Mouse (Mus musculus) forebrain, embryonic 11.5 days (tissue): ENCODE measurements at regions not wholly inside any gene's neighbourhood (a gene's known extent, or its start where the extent isn't known, plus 50 kb on each side); places are given as distances from the start of the nearest gene placed in this dataset.
"Not testable (repeated sequence)": the region's sequence is repeated elsewhere in the genome, so short reads cannot be mapped to it uniquely, and the experiment has no call there.

Experiments
- ATAC-seq: fragments of 200-750 bp; cut with Nextera tagmentation; replicated peaks from 2 replicates; pipeline ENCODE4 v1.8.0; 2017; ENCODE audit warnings: moderate TSS enrichment; ENCODE audit not compliant: low FRiP score
- DNase-seq: peaks from one replicate; pipeline ENCODE4 v3.0.0-alpha.2; 2017; ENCODE audit warnings: low spot score
- H3K27ac ChIP-seq: fragments of 300-500 bp; sonication (generic); 2 replicates; pipeline ENCODE4 v1.5.1; 2014; ENCODE audit warnings: low read depth, low read length
- H3K27me3 ChIP-seq: fragments of 300-500 bp; sonication (generic); 2 replicates; pipeline ENCODE4 v1.6.1; 2014; ENCODE audit warnings: mild to moderate bottlenecking, low read length, mixed read lengths; ENCODE audit not compliant: control insufficient read depth, insufficient read depth
- H3K36me3 ChIP-seq: fragments of 300-500 bp; sonication (generic); 2 replicates; pipeline ENCODE4 v1.6.1; 2014; ENCODE audit warnings: mild to moderate bottlenecking, low read length, moderate library complexity, mixed read lengths; ENCODE audit not compliant: control insufficient read depth, insufficient read depth
- H3K4me1 ChIP-seq: fragments of 300-500 bp; sonication (generic); replicated peaks from 2 replicates; pipeline ENCODE4 v1.6.1; 2014; ENCODE audit warnings: low read length, mixed read lengths; ENCODE audit not compliant: control insufficient read depth, insufficient read depth
- H3K4me2 ChIP-seq: fragments of 300-500 bp; sonication (generic); 2 replicates; pipeline ENCODE4 v1.6.1; 2014; ENCODE audit warnings: low read depth, mild to moderate bottlenecking, low read length, moderate library complexity, mixed read lengths; ENCODE audit not compliant: severe bottlenecking
- H3K4me3 ChIP-seq: fragments of 300-500 bp; sonication (generic); 2 replicates; pipeline ENCODE4 v1.5.1; 2014; ENCODE audit warnings: low read depth, low read length
- H3K9ac ChIP-seq: fragments of 300-500 bp; sonication (generic); 2 replicates; pipeline ENCODE4 v1.6.1; 2014; ENCODE audit warnings: low read length
- H3K9me3 ChIP-seq: fragments of 300-500 bp; sonication (generic); 2 replicates; pipeline ENCODE4 v1.6.1; 2016; ENCODE audit warnings: low read length, mixed read lengths; ENCODE audit not compliant: control insufficient read depth
- WGBS: fragments of 180-500 bp; shearing (Covaris S2); extraction: QIAGEN DNeasy Blood & Tissue Kit; methylation state at CpG from one replicate; pipeline ENCODE4 v1.1.7; 2014; 5-methylcytosine and 5-hydroxymethylcytosine counted together

GRCm38 (mm10) chr5:74790501-74790900 is 87.8 kb upstream of the Lnx1 start:
- not testable (repeated sequence) for H3K27me3 ChIP-seq, H3K4me2 ChIP-seq, H3K4me1 ChIP-seq, H3K27ac ChIP-seq, ATAC-seq, H3K4me3 ChIP-seq, H3K9me3 ChIP-seq, H3K9ac ChIP-seq, DNase-seq, H3K36me3 ChIP-seq
- WGBS: 95% methylated on average over 4 of the region's 4 CpGs

- no peaks in the 10 kb centered on the region for H3K4me1 ChIP-seq
- no peaks in the 10 kb centered on the region for H3K36me3 ChIP-seq
- ATAC-seq: no peak
- H3K4me3 ChIP-seq: no peak overlapping the region
- H3K4me2 ChIP-seq: no peak overlapping the region
- H3K9me3 ChIP-seq: no peaks in the 10 kb centered on the region
- DNase-seq: no peak
- WGBS: 77% methylated on average over 9 of the region's 9 CpGs
- H3K27me3 ChIP-seq: no peaks in the 10 kb centered on the region
- no peak overlapping the region for H3K27ac ChIP-seq
- H3K9ac ChIP-seq: no peak overlapping the region
Observed at GRCm38 (mm10) chr5:74783906-74784305, 81.2 kb upstream of the Lnx1 start.

GRCm38 (mm10) chr5:74778076-74778465 is 75.4 kb upstream of the Lnx1 start:
- Histone ChIP-seq H3K9me3 (no peaks in the 10 kb centered on the region), H3K27me3 (no peaks in the 10 kb centered on the region), H3K4me2 (no peak overlapping the region), H3K4me3 (no peak overlapping the region), H3K36me3 (no peaks in the 10 kb centered on the region), H3K27ac (no peak overlapping the region), H3K9ac (no peak overlapping the region), H3K4me1 (no peaks in the 10 kb centered on the region)
- DNase-seq (no peak), ATAC-seq (no peak)
- 92% methylated on average over 1 of the region's 1 CpGs for WGBS

GRCm38 (mm10) chr5:74777381-74778075 is 74.8 kb upstream of the Lnx1 start:
- Histone ChIP-seq H3K9me3 (no peaks in the 10 kb centered on the region), H3K27me3 (no peaks in the 10 kb centered on the region), H3K4me3 (no peak overlapping the region), H3K27ac (no peak overlapping the region), H3K9ac (no peak overlapping the region), H3K36me3 (no peaks in the 10 kb centered on the region), H3K4me1 (no peaks in the 10 kb centered on the region), H3K4me2 (no peak overlapping the region)
- ATAC-seq: no peak
- DNase-seq: no peak
- WGBS: 87% methylated on average over 10 of the region's 10 CpGs

GRCm38 (mm10) chr5:74776081-74776480 is 73.4 kb upstream of the Lnx1 start:
- DNase-seq: no peak
- Histone ChIP-seq H3K27ac (no peak overlapping the region), H3K4me3 (no peak overlapping the region), H3K36me3 (no peaks in the 10 kb centered on the region), H3K27me3 (no peaks in the 10 kb centered on the region), H3K4me1 (no peaks in the 10 kb centered on the region), H3K9ac (no peak overlapping the region), H3K9me3 (no peaks in the 10 kb centered on the region), H3K4me2 (no peak overlapping the region)
- 82% methylated on average over 3 of the region's 3 CpGs for WGBS
- no peak for ATAC-seq

- H3K9ac ChIP-seq: no peak overlapping the region
- ATAC-seq (no peak), DNase-seq (no peak)
- H3K4me1 ChIP-seq: no peaks in the 10 kb centered on the region
- WGBS: 85% methylated on average over 3 of the region's 3 CpGs
- H3K27ac ChIP-seq: no peak overlapping the region
- no peak overlapping the region for H3K4me3 ChIP-seq
- H3K4me2 ChIP-seq: no peak overlapping the region
- no peaks in the 10 kb centered on the region for H3K9me3 ChIP-seq
- H3K36me3 ChIP-seq: no peaks in the 10 kb centered on the region
- H3K27me3 ChIP-seq: no peaks in the 10 kb centered on the region
Observed at GRCm38 (mm10) chr5:74775596-74775995, 72.9 kb upstream of the Lnx1 start.

- ATAC-seq (no peak), DNase-seq (no peak)
- Histone ChIP-seq H3K9ac (no peak overlapping the region), H3K9me3 (no peaks in the 10 kb centered on the region), H3K36me3 (no peaks in the 10 kb centered on the region), H3K27me3 (no peaks in the 10 kb centered on the region), H3K27ac (no peak overlapping the region), H3K4me3 (no peak overlapping the region), H3K4me1 (no peaks in the 10 kb centered on the region), H3K4me2 (no peak overlapping the region)
- WGBS: 87% methylated on average over 14 of the region's 14 CpGs
Observed at GRCm38 (mm10) chr5:74773558-74774429, 71.1 kb upstream of the Lnx1 start.

GRCm38 (mm10) chr5:74771121-74771520 is 68.4 kb upstream of the Lnx1 start:
- Histone ChIP-seq H3K4me1 (no peaks in the 10 kb centered on the region), H3K4me3 (no peak overlapping the region), H3K4me2 (no peak overlapping the region), H3K9ac (no peak overlapping the region), H3K27me3 (no peaks in the 10 kb centered on the region), H3K27ac (no peak overlapping the region), H3K9me3 (no peaks in the 10 kb centered on the region), H3K36me3 (no peaks in the 10 kb centered on the region)
- ATAC-seq (no peak), DNase-seq (no peak)
- 85% methylated on average over 7 of the region's 7 CpGs for WGBS
